Mouse (Mus musculus): Measurements from ENCODE around the gene Faap20. TPM values are rescaled to one million over a fixed set of nuclear protein-coding genes. Genes with fewer than 3 reads are reported as not detected.
A peak's percentile ranks its signal among the peaks of the same experiment; 100 is the strongest.

Gene Faap20
- 69.8 and 70.1 TPM in 2 replicates for polyA plus RNA-seq (2015; fragmentation: Nextera tagmentation; extraction: Ambion mirVana)

DNA sequence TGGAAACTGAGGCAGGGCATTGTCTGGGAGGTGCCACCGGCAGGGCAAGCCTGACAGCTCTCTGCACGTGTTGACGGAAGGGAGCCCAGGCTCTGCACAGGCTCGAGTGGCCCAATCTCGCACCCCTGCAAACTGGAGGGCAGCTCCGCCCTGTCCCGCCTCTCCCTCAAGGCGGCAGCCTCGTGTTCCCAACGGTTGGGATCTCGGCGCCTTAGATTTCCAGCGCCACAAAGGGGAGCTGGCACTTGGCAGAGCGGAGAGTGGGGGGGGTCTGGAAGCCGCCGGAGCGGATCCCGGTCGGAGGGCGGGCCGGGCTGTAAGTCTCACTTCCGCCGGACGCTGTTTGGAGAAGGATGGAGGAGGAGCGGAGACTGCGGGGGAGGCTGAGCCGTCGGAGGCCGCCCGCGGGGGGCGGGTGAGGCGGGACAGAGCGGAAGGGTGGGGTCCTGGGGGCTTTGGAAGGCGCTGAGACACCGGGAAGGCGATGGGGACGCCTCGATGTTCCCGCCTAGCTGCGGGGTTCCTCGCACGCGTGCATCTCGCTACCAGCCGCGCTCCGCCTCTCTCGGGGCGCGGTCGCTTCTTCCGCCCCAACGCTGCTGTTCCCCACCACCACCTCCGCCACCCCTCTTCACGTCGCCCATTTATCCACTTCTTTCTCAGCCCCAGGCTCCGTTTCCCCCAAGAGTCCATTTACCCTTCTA, at the start of gene Faap20:
Gene Faap20 (plus strand): TSS at position 155 of the 704 bp plus-strand sequence.
- peak within 1 kb of the TSS; percentile 81 for H3K9ac ChIP-seq (ENCODE audit: low read depth, low read length)
- H3K27ac ChIP-seq (ENCODE audit: low read length), result peak within 1 kb of the TSS; percentile 98
- peaks cover 30% of the 10 kb centered on the region for H3K4me1 ChIP-seq (ENCODE audit: control insufficient read depth, insufficient read depth, low read length)
- ATAC-seq, result peak; percentile 91
- H3K27me3 ChIP-seq (ENCODE audit: control insufficient read depth, insufficient read depth, low read depth, low read length), result no peaks in the 10 kb centered on the region
- peak within 1 kb of the TSS; percentile 82 for H3K4me2 ChIP-seq (ENCODE audit: low read length)
- peak within 1 kb of the TSS; percentile 58 for H3K4me3 ChIP-seq (ENCODE audit: low read depth, low read length)
- H3K9me3 ChIP-seq (replicated peaks; ENCODE audit: control insufficient read depth, low read length, poor library complexity, severe bottlenecking), result no peaks in the 10 kb centered on the region
- H3K36me3 ChIP-seq (ENCODE audit: control insufficient read depth, insufficient read depth, low read length), result no peaks in the 10 kb centered on the region
- under 1% methylated on average over 52 of the region's 58 CpGs for WGBS

DNA sequence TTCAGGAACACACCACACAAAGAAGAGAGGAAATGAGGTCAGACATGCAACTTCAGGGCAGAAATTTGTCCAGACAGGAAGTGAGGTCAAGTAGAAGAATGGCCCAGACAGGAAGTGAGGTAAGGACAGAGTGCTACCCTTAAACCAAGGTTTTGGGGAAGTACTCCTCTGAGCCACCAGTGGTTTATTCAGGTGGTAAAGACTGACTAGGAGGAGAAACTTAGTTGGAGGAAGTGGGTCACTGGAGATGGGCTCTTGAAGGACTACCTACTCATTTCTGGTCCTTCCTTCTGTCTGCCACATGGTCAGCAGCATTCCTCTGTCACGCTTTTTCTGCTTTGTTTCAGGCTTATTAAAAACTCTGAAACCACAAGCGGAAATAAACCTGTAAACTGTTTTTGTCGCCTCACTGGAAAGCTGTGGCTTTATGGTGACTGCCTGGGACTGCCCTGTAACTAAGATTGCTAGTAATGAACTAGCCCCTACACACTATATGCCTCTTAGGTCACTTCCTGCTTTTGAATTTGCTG, 48.7 kb upstream of the Faap20 start:
- no peak overlapping the region for H3K9ac ChIP-seq (ENCODE audit: low read depth, low read length)
- H3K36me3 ChIP-seq (ENCODE audit: control insufficient read depth, insufficient read depth, low read length), result no peaks in the 10 kb centered on the region
- no peaks in the 10 kb centered on the region for H3K27me3 ChIP-seq (ENCODE audit: control insufficient read depth, insufficient read depth, low read depth, low read length)
- no peak overlapping the region for H3K4me2 ChIP-seq (ENCODE audit: low read length)
- H3K4me3 ChIP-seq (ENCODE audit: low read depth, low read length), result no peak overlapping the region
- no peaks in the 10 kb centered on the region for H3K9me3 ChIP-seq (replicated peaks; ENCODE audit: control insufficient read depth, low read length, poor library complexity, severe bottlenecking)
- ATAC-seq, result no peak
- no peak overlapping the region for H3K27ac ChIP-seq (ENCODE audit: low read length)
- 81% methylated on average over 3 of the region's 3 CpGs for WGBS
- H3K4me1 ChIP-seq (ENCODE audit: control insufficient read depth, insufficient read depth, low read length), result peaks cover 22% of the 10 kb centered on the region

DNA sequence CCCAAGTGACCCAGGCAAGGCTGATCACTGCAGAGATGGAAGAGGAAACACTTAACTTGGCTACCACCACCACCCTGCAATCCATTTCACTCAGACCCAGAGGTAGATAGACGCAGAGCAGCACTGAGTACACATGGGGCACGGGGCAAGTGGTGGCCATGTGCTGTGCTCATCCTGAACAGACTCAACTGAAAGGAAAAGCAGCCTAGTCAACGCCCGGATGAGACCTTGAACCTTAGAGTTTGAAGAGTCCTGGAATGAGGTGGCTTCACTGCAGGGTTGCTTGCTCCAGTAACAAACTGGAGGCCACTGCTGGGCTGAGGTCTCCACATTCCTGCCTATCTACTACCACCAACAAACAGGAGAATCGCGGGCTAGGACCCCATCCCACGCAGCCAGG, 47.8 kb upstream of the Faap20 start:
- H3K4me1 ChIP-seq (ENCODE audit: control insufficient read depth, insufficient read depth, low read length), result peaks cover 17% of the 10 kb centered on the region
- 93% methylated on average over 7 of the region's 7 CpGs for WGBS
- no peak for ATAC-seq

GRCm38 (mm10) chr4:155205919-155206318, 43.7 kb upstream of the Faap20 start:
- Histone ChIP-seq H3K27me3 (ENCODE audit: control insufficient read depth, insufficient read depth, low read depth, low read length) (no peaks in the 10 kb centered on the region), H3K9ac (ENCODE audit: low read depth, low read length) (no peak overlapping the region), H3K4me1 (ENCODE audit: control insufficient read depth, insufficient read depth, low read length) (peaks cover 5% of the 10 kb centered on the region)

More for the DNA sequence above, 47.8 kb upstream of the Faap20 start:
- H3K4me3 ChIP-seq (ENCODE audit: low read depth, low read length), result no peak overlapping the region
- no peak overlapping the region for H3K4me2 ChIP-seq (ENCODE audit: low read length)
- H3K9me3 ChIP-seq (replicated peaks; ENCODE audit: control insufficient read depth, low read length, poor library complexity, severe bottlenecking), result no peaks in the 10 kb centered on the region
- H3K36me3 ChIP-seq (ENCODE audit: control insufficient read depth, insufficient read depth, low read length), result no peaks in the 10 kb centered on the region
- no peak overlapping the region for H3K9ac ChIP-seq (ENCODE audit: low read depth, low read length)
- no peak overlapping the region for H3K27ac ChIP-seq (ENCODE audit: low read length)
- no peaks in the 10 kb centered on the region for H3K27me3 ChIP-seq (ENCODE audit: control insufficient read depth, insufficient read depth, low read depth, low read length)

DNA sequence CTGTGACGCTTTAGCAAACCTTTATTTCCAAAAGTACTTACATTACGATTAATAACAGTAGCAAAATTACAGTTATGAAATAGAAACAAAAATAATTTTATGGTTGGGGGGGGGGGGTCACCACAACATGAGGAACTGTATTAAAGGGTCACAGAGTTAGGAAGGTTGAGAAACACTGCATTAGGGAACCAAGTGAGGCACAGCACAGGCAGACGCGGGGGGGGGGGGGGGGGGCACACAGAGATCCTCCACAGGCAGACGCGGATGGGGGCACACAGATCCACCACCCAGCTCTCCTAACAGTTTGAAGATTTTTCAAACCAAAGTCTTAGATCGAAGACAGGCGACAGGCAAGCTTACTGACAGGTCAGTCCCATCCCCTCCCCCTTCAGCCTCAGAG, 43.1 kb upstream of the Faap20 start:
- no peaks in the 10 kb centered on the region for H3K9me3 ChIP-seq (replicated peaks; ENCODE audit: control insufficient read depth, low read length, poor library complexity, severe bottlenecking)

More at GRCm38 (mm10) chr4:155205919-155206318, 43.7 kb upstream of the Faap20 start:
- H3K27ac ChIP-seq (ENCODE audit: low read length), result no peak overlapping the region
- H3K36me3 ChIP-seq (ENCODE audit: control insufficient read depth, insufficient read depth, low read length), result no peaks in the 10 kb centered on the region
- 72% methylated on average over 6 of the region's 6 CpGs for WGBS
- no peak for ATAC-seq
- no peak overlapping the region for H3K4me2 ChIP-seq (ENCODE audit: low read length)
- no peak overlapping the region for H3K4me3 ChIP-seq (ENCODE audit: low read depth, low read length)
- no peaks in the 10 kb centered on the region for H3K9me3 ChIP-seq (replicated peaks; ENCODE audit: control insufficient read depth, low read length, poor library complexity, severe bottlenecking)

GRCm38 (mm10) chr4:155207841-155208240, 41.8 kb upstream of the Faap20 start:
- H3K4me1 ChIP-seq (ENCODE audit: control insufficient read depth, insufficient read depth, low read length), result peaks cover 8% of the 10 kb centered on the region
- no peak overlapping the region for H3K4me3 ChIP-seq (ENCODE audit: low read depth, low read length)
- H3K27me3 ChIP-seq (ENCODE audit: control insufficient read depth, insufficient read depth, low read depth, low read length), result no peaks in the 10 kb centered on the region
- H3K9ac ChIP-seq (ENCODE audit: low read depth, low read length), result no peak overlapping the region
- no peak overlapping the region for H3K4me2 ChIP-seq (ENCODE audit: low read length)
- H3K36me3 ChIP-seq (ENCODE audit: control insufficient read depth, insufficient read depth, low read length), result no peaks in the 10 kb centered on the region
- no peak overlapping the region for H3K27ac ChIP-seq (ENCODE audit: low read length)
- H3K9me3 ChIP-seq (replicated peaks; ENCODE audit: control insufficient read depth, low read length, poor library complexity, severe bottlenecking), result no peaks in the 10 kb centered on the region
- 60% methylated on average over 3 of the region's 3 CpGs for WGBS
- ATAC-seq, result no peak

More for the DNA sequence above, 43.1 kb upstream of the Faap20 start:
- WGBS, result 82% methylated on average over 8 of the region's 8 CpGs
- Histone ChIP-seq H3K9ac (ENCODE audit: low read depth, low read length) (no peak overlapping the region), H3K4me3 (ENCODE audit: low read depth, low read length) (no peak overlapping the region), H3K4me2 (ENCODE audit: low read length) (no peak overlapping the region), H3K4me1 (ENCODE audit: control insufficient read depth, insufficient read depth, low read length) (peaks cover 5% of the 10 kb centered on the region), H3K27me3 (ENCODE audit: control insufficient read depth, insufficient read depth, low read depth, low read length) (no peaks in the 10 kb centered on the region), H3K27ac (ENCODE audit: low read length) (no peak overlapping the region), H3K36me3 (ENCODE audit: control insufficient read depth, insufficient read depth, low read length) (no peaks in the 10 kb centered on the region)
- ATAC-seq, result no peak

- Histone ChIP-seq H3K4me2 (ENCODE audit: low read length) (no peak overlapping the region), H3K4me3 (ENCODE audit: low read depth, low read length) (no peak overlapping the region), H3K9ac (ENCODE audit: low read depth, low read length) (no peak overlapping the region), H3K27ac (ENCODE audit: low read length) (no peak overlapping the region), H3K4me1 (ENCODE audit: control insufficient read depth, insufficient read depth, low read length) (peaks cover 14% of the 10 kb centered on the region), H3K27me3 (ENCODE audit: control insufficient read depth, insufficient read depth, low read depth, low read length) (no peaks in the 10 kb centered on the region), H3K36me3 (ENCODE audit: control insufficient read depth, insufficient read depth, low read length) (no peaks in the 10 kb centered on the region), H3K9me3 (replicated peaks; ENCODE audit: control insufficient read depth, low read length, poor library complexity, severe bottlenecking) (no peaks in the 10 kb centered on the region)
- 65% methylated on average over 7 of the region's 7 CpGs for WGBS
- no peak for ATAC-seq
Measured at GRCm38 (mm10) chr4:155208613-155209012, 41.0 kb upstream of the Faap20 start.

GRCm38 (mm10) chr4:155209079-155209478, 40.5 kb upstream of the Faap20 start:
- Histone ChIP-seq H3K4me1 (ENCODE audit: control insufficient read depth, insufficient read depth, low read length) (peaks cover 19% of the 10 kb centered on the region), H3K4me3 (ENCODE audit: low read depth, low read length) (no peak overlapping the region), H3K9me3 (replicated peaks; ENCODE audit: control insufficient read depth, low read length, poor library complexity, severe bottlenecking) (no peaks in the 10 kb centered on the region), H3K27ac (ENCODE audit: low read length) (no peak overlapping the region), H3K36me3 (ENCODE audit: control insufficient read depth, insufficient read depth, low read length) (no peaks in the 10 kb centered on the region), H3K4me2 (ENCODE audit: low read length) (no peak overlapping the region), H3K9ac (ENCODE audit: low read depth, low read length) (no peak overlapping the region), H3K27me3 (ENCODE audit: control insufficient read depth, insufficient read depth, low read depth, low read length) (no peaks in the 10 kb centered on the region)
- ATAC-seq, result no peak

GRCm38 (mm10) chr4:155209494-155209893, 40.1 kb upstream of the Faap20 start:
- no peaks in the 10 kb centered on the region for H3K36me3 ChIP-seq (ENCODE audit: control insufficient read depth, insufficient read depth, low read length)
- peaks cover 22% of the 10 kb centered on the region for H3K4me1 ChIP-seq (ENCODE audit: control insufficient read depth, insufficient read depth, low read length)
- 85% methylated on average over 5 of the region's 5 CpGs for WGBS
- no peaks in the 10 kb centered on the region for H3K27me3 ChIP-seq (ENCODE audit: control insufficient read depth, insufficient read depth, low read depth, low read length)
- no peak overlapping the region for H3K9ac ChIP-seq (ENCODE audit: low read depth, low read length)
- no peak overlapping the region for H3K4me2 ChIP-seq (ENCODE audit: low read length)
- H3K9me3 ChIP-seq (replicated peaks; ENCODE audit: control insufficient read depth, low read length, poor library complexity, severe bottlenecking), result no peaks in the 10 kb centered on the region
- H3K27ac ChIP-seq (ENCODE audit: low read length), result no peak overlapping the region
- no peak for ATAC-seq
- no peak overlapping the region for H3K4me3 ChIP-seq (ENCODE audit: low read depth, low read length)

All from midbrain, embryonic 16.5 days (tissue).